Mouse (Mus musculus) lung, postnatal 14 days (tissue): ENCODE results near the gene Zswim4.

Experiments
- DNase-seq: peaks from one replicate; pipeline ENCODE4 v3.0.0; 2021

Gene Zswim4

GRCm38 (mm10) chr8:84223322-84224029 lies 13.4 kb downstream of the Zswim4 start:
- no peak for DNase-seq

- no peak for DNase-seq
Observed at GRCm38 (mm10) chr8:84222566-84223165, 14.2 kb downstream of the Zswim4 start.

GRCm38 (mm10) chr8:84220105-84220504 lies 16.8 kb downstream of the Zswim4 start:
- DNase-seq = no peak

- no peak for DNase-seq
Observed at GRCm38 (mm10) chr8:84218143-84218542, 18.7 kb downstream of the Zswim4 start.

- DNase-seq = no peak
Observed at GRCm38 (mm10) chr8:84217206-84217605, 19.6 kb downstream of the Zswim4 start.

- no peak for DNase-seq
Observed at GRCm38 (mm10) chr8:84213277-84213676, 23.6 kb downstream of the Zswim4 start.

GRCm38 (mm10) chr8:84211881-84212563 lies 24.8 kb downstream of the Zswim4 start:
- no peak for DNase-seq

- DNase-seq = no peak
Observed at GRCm38 (mm10) chr8:84211202-84211601, 25.7 kb downstream of the Zswim4 start.

- DNase-seq = peak; percentile 89
Observed at GRCm38 (mm10) chr8:84210167-84210791, 26.6 kb downstream of the Zswim4 start.

GRCm38 (mm10) chr8:84208381-84209380 lies 28.2 kb downstream of the Zswim4 start:
- no peak for DNase-seq

GRCm38 (mm10) chr8:84207811-84208210 lies 29.0 kb downstream of the Zswim4 start:
- DNase-seq = peak; percentile 73

- DNase-seq = no peak
Observed at GRCm38 (mm10) chr8:84206666-84207065, 30.2 kb downstream of the Zswim4 start.

- no peak for DNase-seq
Observed at GRCm38 (mm10) chr8:84205073-84205472, 31.8 kb downstream of the Zswim4 start.

GRCm38 (mm10) chr8:84203975-84204772 lies 32.7 kb downstream of the Zswim4 start:
- peak; percentile 76 for DNase-seq

GRCm38 (mm10) chr8:84202938-84203917 lies 33.6 kb downstream of the Zswim4 start:
- DNase-seq = peak; percentile 88

GRCm38 (mm10) chr8:84202466-84202865 lies 34.4 kb downstream of the Zswim4 start:
- peak; percentile 76 for DNase-seq

- DNase-seq = peak; percentile 78
Observed at GRCm38 (mm10) chr8:84201545-84202245, 35.2 kb downstream of the Zswim4 start.

- DNase-seq = peak; percentile 89
Observed at GRCm38 (mm10) chr8:84200652-84201544, 36.0 kb downstream of the Zswim4 start.
